Mouse (Mus musculus) intestine, embryonic 14.5 days (tissue): ENCODE data around the gene Crlf1. TPM values are rescaled to one million over a fixed set of nuclear protein-coding genes. Genes with fewer than 3 reads are reported as not detected.

Experiments
- ATAC-seq: fragments of 200-750 bp; cut with Nextera tagmentation; replicated peaks from 2 replicates; pipeline ENCODE4 v1.8.0; 2017; ENCODE audit warnings: low read depth, moderate number of reproducible peaks, moderate TSS enrichment, moderate library complexity; ENCODE audit not compliant: low FRiP score, low TSS enrichment
- DNase-seq: peaks from one replicate; pipeline ENCODE4 v3.0.0-alpha.2; 2018; ENCODE audit warnings: low spot score
- H3K27ac ChIP-seq: fragments of 300-500 bp; sonication (generic); 2 replicates; pipeline ENCODE4 v1.5.1; 2014; ENCODE audit warnings: low read depth, mild to moderate bottlenecking, control low read depth
- H3K27me3 ChIP-seq: fragments of 300-500 bp; sonication (generic); replicated peaks from 2 replicates; pipeline ENCODE4 v1.6.1; 2014; ENCODE audit warnings: low read length, control low read depth; ENCODE audit not compliant: control insufficient read depth, insufficient read depth
- H3K36me3 ChIP-seq: fragments of 300-500 bp; sonication (generic); 2 replicates; pipeline ENCODE4 v1.6.1; 2014; ENCODE audit warnings: low read length, control low read depth; ENCODE audit not compliant: control insufficient read depth, insufficient read depth
- H3K4me1 ChIP-seq: fragments of 300-500 bp; sonication (generic); replicated peaks from 2 replicates; pipeline ENCODE4 v1.6.1; 2014; ENCODE audit warnings: low read length, control low read depth, mixed read lengths; ENCODE audit not compliant: control insufficient read depth, insufficient read depth
- H3K4me2 ChIP-seq: fragments of 300-500 bp; sonication (generic); 2 replicates; pipeline ENCODE4 v1.6.1; 2014; ENCODE audit warnings: low read length
- H3K4me3 ChIP-seq: fragments of 300-500 bp; sonication (generic); 2 replicates; pipeline ENCODE4 v1.5.1; 2014; ENCODE audit warnings: low read depth, low read length, control low read depth, mixed read lengths
- H3K9ac ChIP-seq: fragments of 300-500 bp; sonication (generic); 2 replicates; pipeline ENCODE4 v1.6.1; 2014; ENCODE audit warnings: mild to moderate bottlenecking, low read length
- H3K9me3 ChIP-seq: fragments of 300-500 bp; sonication (generic); 2 replicates; pipeline ENCODE4 v1.6.1; 2016; ENCODE audit warnings: low read length, control low read depth; ENCODE audit not compliant: control insufficient read depth
- WGBS: fragments of 180-500 bp; shearing (Covaris S2); extraction: QIAGEN DNeasy Blood & Tissue Kit; methylation state at CpG from one replicate; pipeline ENCODE4 v1.1.7; 2014; 5-methylcytosine and 5-hydroxymethylcytosine counted together
- polyA plus RNA-seq: library from polyadenylated mRNA; unstranded; fragments of >200 nt; fragmentation: Nextera tagmentation; extraction: Ambion mirVana; gene quantifications from 2 replicates; pipeline ENCODE4 v1.2.1, GENCODE M21; 2014

The Crlf1 gene
- polyA plus RNA-seq, 1 experiment from 2014 or later, result 1.4 TPM

- Histone ChIP-seq H3K27ac (no peak overlapping the region), H3K27me3 (peaks cover 82% of the 10 kb centered on the region), H3K36me3 (0 out of 2 replicates have a peak, but pooled peaks cover 4% of the 10 kb centered on the region), H3K4me3 (peak overlapping the region; percentile 6; the same call in 1 of the 2 replicates), H3K4me1 (peaks cover 14% of the 10 kb centered on the region), H3K4me2 (peak overlapping the region; percentile 22), H3K9me3 (no peaks in the 10 kb centered on the region), H3K9ac (no peak overlapping the region)
- ATAC-seq, result peak; percentile 2; the same call in 1 of the 2 replicates
- WGBS, result 8% methylated on average over 39 of the region's 39 CpGs
- DNase-seq, result no peak
Observed at GRCm38 (mm10) chr8:70500386-70501301, 7.7 kb downstream of the Crlf1 start.

GRCm38 (mm10) chr8:70501820-70502529 lies 9.0 kb downstream of the Crlf1 start:
- 16% methylated on average over 23 of the region's 23 CpGs for WGBS

GRCm38 (mm10) chr8:70502540-70502939 lies 9.6 kb downstream of the Crlf1 start:
- Histone ChIP-seq H3K4me2 (peak overlapping the region; percentile 27; the same call in 1 of the 2 replicates), H3K4me3 (no peak overlapping the region), H3K27me3 (peaks cover 63% of the 10 kb centered on the region), H3K9ac (no peak overlapping the region), H3K36me3 (peaks cover 11% of the 10 kb centered on the region), H3K4me1 (peaks cover 19% of the 10 kb centered on the region), H3K27ac (no peak overlapping the region), H3K9me3 (no peaks in the 10 kb centered on the region)
- no peak for DNase-seq
- 30% methylated on average over 12 of the region's 12 CpGs for WGBS
- ATAC-seq, result no peak

More at GRCm38 (mm10) chr8:70501820-70502529, 9.0 kb downstream of the Crlf1 start:
- Histone ChIP-seq H3K4me1 (peaks cover 19% of the 10 kb centered on the region), H3K36me3 (peaks cover 6% of the 10 kb centered on the region; the same call in 1 of the 2 replicates), H3K9ac (no peak overlapping the region), H3K4me2 (peak overlapping the region; percentile 27), H3K27me3 (peaks cover 68% of the 10 kb centered on the region), H3K4me3 (no peak overlapping the region), H3K9me3 (no peaks in the 10 kb centered on the region), H3K27ac (no peak overlapping the region)
- ATAC-seq (no peak), DNase-seq (no peak)

DNA sequence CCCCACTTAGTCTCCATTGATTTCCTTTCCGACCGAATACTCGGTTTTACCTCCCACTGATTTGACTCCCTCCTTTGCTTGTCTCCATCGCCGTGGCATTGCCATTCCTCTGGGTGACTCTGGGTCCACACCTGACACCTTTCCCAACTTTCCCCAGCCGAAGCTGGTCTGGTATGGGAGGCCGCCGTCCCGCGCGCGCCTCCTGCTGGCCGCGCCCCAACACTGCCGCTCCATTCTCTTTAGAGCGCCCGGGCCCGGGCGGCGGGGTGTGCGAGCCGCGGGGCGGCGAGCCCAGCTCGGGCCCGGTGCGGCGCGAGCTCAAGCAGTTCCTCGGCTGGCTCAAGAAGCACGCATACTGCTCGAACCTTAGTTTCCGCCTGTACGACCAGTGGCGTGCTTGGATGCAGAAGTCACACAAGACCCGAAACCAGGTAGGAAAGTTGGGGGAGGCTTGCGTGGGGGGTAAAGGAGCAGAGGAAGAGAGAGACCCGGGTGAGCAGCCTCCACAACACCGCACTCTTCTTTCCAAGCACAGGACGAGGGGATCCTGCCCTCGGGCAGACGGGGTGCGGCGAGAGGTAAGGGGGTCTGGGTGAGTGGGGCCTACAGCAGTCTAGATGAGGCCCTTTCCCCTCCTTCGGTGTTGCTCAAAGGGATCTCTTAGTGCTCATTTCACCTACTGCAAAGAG lies 10.2 kb downstream of the Crlf1 start:
- H3K9ac ChIP-seq, result no peak overlapping the region
- H3K27me3 ChIP-seq, result peaks cover 56% of the 10 kb centered on the region
- peaks cover 19% of the 10 kb centered on the region for H3K4me1 ChIP-seq
- ATAC-seq (no peak; the same call in 1 of the 2 replicates), DNase-seq (peak; percentile 89)
- no peak overlapping the region for H3K4me3 ChIP-seq
- no peaks in the 10 kb centered on the region for H3K9me3 ChIP-seq
- no peak overlapping the region; the same call in 1 of the 2 replicates for H3K4me2 ChIP-seq
- 14% methylated on average over 46 of the region's 46 CpGs for WGBS
- H3K36me3 ChIP-seq, result peaks cover 18% of the 10 kb centered on the region
- no peak overlapping the region for H3K27ac ChIP-seq

- WGBS, result 58% methylated on average over 16 of the region's 16 CpGs
- Histone ChIP-seq H3K27me3 (peaks cover 45% of the 10 kb centered on the region), H3K4me1 (peaks cover 27% of the 10 kb centered on the region), H3K4me2 (no peak overlapping the region), H3K9ac (no peak overlapping the region), H3K4me3 (no peak overlapping the region), H3K27ac (no peak overlapping the region), H3K9me3 (no peaks in the 10 kb centered on the region), H3K36me3 (peaks cover 26% of the 10 kb centered on the region)
- no peak for DNase-seq
- no peak for ATAC-seq
Observed at GRCm38 (mm10) chr8:70504291-70504716, 11.3 kb downstream of the Crlf1 start.

DNA sequence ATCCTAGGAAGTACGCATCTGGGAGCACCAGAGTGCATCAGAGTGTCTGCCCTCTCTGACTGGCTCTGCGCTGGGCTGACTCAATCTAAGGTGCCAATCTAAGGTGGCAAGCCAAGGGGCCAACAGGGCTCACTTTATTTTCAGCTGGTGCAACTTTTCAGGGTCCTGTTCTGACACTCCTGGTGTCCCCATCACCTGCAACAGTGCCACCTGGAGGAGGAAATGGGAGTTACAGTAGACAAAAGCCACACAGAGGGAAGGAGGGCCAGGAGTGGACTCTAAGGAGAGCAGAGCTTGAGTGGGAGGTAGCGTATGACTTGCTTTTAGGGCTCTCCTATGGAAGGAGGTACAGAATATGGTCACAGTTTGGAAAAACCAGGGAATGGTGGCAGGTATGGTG lies 11.9 kb downstream of the Crlf1 start:
- no peaks in the 10 kb centered on the region for H3K9me3 ChIP-seq
- H3K4me1 ChIP-seq, result peaks cover 27% of the 10 kb centered on the region
- no peak overlapping the region for H3K27ac ChIP-seq
- WGBS, result 85% methylated on average over 3 of the region's 3 CpGs
- H3K36me3 ChIP-seq, result peaks cover 26% of the 10 kb centered on the region
- ATAC-seq (no peak), DNase-seq (peak; percentile 92)
- H3K27me3 ChIP-seq, result peaks cover 40% of the 10 kb centered on the region
- H3K4me3 ChIP-seq, result no peak overlapping the region
- no peak overlapping the region for H3K4me2 ChIP-seq
- H3K9ac ChIP-seq, result no peak overlapping the region

DNA sequence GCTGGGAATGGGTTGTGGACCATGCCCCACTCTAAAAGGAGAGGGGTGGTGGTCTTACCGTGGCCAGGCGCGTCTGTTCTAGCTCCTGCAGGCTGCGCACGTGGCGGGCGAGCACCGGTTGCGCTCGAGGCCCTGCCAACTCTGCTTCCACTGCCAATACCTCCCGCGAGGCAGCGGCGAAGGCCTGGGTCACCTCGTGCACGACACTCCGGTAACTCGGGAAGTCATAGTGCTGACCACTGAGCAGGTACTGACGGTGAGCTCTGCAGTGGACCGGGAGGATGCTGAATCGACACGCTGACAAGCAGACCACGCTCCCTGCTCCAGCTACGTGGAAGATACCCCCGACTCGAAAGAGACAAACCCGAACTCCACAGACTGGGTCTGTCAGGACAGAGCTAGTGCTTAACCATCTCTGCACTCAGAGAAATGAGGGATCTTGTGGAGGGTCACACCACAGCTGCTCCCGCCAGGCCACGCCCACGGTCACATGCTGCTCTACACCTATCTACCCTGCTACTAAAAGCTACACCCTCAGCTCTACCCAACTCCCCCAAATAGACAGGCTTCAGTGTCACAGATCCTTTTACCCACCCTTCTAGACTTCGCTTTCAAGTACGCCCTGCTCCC lies 12.9 kb downstream of the Crlf1 start:
- 34% methylated on average over 32 of the region's 32 CpGs for WGBS
- DNase-seq (no peak), ATAC-seq (no peak; the same call in 1 of the 2 replicates)
- Histone ChIP-seq H3K27me3 (peaks cover 30% of the 10 kb centered on the region), H3K36me3 (peaks cover 26% of the 10 kb centered on the region), H3K4me1 (peaks cover 27% of the 10 kb centered on the region), H3K4me3 (peak overlapping the region; percentile 78), H3K27ac (peak overlapping the region; percentile 76; the same call in 1 of the 2 replicates), H3K9me3 (no peaks in the 10 kb centered on the region), H3K9ac (peak overlapping the region; percentile 67), H3K4me2 (peak overlapping the region; percentile 59)
